Mouse (Mus musculus): ENCODE results near the gene Aqp5.

- TF ChIP-seq CTCF (IDR thresholded peaks at IDR 0.05; ENCODE audit: extremely low read depth, insufficient read depth, insufficient read length, insufficient replicate concordance), result no peak
- TF ChIP-seq POLR2A (IDR thresholded peaks at IDR 0.05; ENCODE audit: low read depth, low read length), result no peak
Measured at GRCm38 (mm10) chr15:99589704-99590103, 878 bp upstream of the Aqp5 start.

All from spleen, adult 2 months (tissue).